Mouse (Mus musculus): ENCODE results near the gene Sccpdh. TPM values are rescaled to one million over a fixed set of nuclear protein-coding genes. Genes with fewer than 3 reads are reported as not detected.

Sccpdh gene
- polyA plus RNA-seq, 1 experiment: 43.0 TPM

DNA sequence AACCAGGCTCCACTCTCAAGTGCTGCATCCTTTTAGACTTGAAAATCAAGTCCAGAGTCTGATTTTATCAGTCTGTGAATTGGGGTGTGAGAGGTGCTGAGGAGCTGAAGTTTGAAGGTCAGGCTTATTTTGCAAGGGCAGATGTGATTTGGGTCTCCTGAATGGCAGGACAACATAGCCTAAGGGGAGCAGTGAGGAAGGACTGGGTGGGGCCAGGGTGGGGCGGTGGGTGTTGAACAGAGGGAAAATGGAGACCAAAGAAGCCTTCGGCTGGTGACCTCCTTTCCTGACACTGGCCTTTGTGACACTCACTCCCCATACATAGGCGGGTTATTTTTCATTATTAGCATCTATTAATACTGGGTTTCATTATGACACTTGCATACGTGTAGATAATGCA, 40.2 kb upstream of the Sccpdh start:
- no peaks in the 10 kb centered on the region for H3K79me2 ChIP-seq (ENCODE audit: control insufficient read depth, insufficient read depth)
- no peaks in the 10 kb centered on the region for H3K27me3 ChIP-seq (ENCODE audit: control insufficient read depth, insufficient read depth, insufficient read length)
- H3K4me3 ChIP-seq: no peak overlapping the region
- peaks cover 4% of the 10 kb centered on the region for H3K36me3 ChIP-seq (ENCODE audit: control insufficient read depth, insufficient read depth)
- H3ac ChIP-seq (ENCODE audit: control insufficient read depth, insufficient read length): no peak overlapping the region
- H3K4me2 ChIP-seq (ENCODE audit: low read depth): no peak overlapping the region
- no peak for TF ChIP-seq MAX (IDR thresholded peaks at IDR 0.05; ENCODE audit: low read depth)
- no peak for TF ChIP-seq E2F4 (IDR thresholded peaks at IDR 0.05; ENCODE audit: insufficient read depth)
- TF ChIP-seq TCF12 (IDR thresholded peaks at IDR 0.05; ENCODE audit: insufficient read depth, poor library complexity, severe bottlenecking): no peak
- TF ChIP-seq POLR2AphosphoS2 (IDR thresholded peaks at IDR 0.05; ENCODE audit: insufficient read length, low read depth): no peak
- TF ChIP-seq MYOD1 (IDR thresholded peaks at IDR 0.05; ENCODE audit: control insufficient read depth in 1 of 3, insufficient read length in 2 of 3, low read depth in 2 of 3): no peak
- TF ChIP-seq CEBPB (IDR thresholded peaks at IDR 0.05; ENCODE audit: insufficient read depth, poor library complexity, severe bottlenecking): no peak
- no peak for TF ChIP-seq TCF3 (IDR thresholded peaks at IDR 0.05; ENCODE audit: insufficient read length, low read depth)
- no peak for TF ChIP-seq USF1 (IDR thresholded peaks at IDR 0.05; ENCODE audit: low read depth)
- TF ChIP-seq SRF (IDR thresholded peaks at IDR 0.05; ENCODE audit: control insufficient read depth, insufficient read length, low read depth): no peak
- TF ChIP-seq REST (IDR thresholded peaks at IDR 0.05; ENCODE audit: insufficient read depth, insufficient read length): no peak

DNA sequence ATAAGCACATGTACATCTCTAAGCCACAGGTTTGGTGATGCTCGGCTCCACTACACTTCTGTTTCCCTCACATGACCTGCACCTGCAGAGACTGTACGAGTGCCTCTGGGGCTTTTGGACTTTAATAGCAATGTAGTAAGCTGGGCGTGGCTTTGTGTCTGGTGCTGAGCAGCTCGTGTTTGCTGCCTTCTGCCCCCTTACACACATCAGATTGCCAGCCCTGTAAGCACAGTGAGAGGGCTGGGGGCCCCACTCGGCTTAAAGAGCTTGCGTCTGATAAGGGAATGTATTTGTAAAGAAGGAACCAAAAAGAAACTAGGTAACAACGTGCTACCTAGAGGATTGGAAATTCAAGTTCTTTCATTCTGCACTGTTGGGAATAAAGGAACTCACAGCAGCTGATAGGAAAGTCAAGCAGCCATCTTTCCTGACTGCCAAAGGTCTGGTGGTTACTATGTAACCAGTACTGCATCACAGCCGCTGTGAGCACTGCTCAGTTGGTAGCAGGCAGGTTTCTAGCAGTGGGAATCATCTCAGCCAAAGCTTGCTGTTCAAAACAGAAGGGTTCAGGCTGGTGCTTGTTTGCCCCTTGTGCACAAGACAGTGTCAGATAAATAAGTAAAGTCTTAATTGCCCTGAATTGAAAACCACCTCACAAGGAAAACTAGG, 39.4 kb upstream of the Sccpdh start:
- Histone ChIP-seq H3K4me3 (no peak overlapping the region), H3ac (ENCODE audit: control insufficient read depth, insufficient read length) (no peak overlapping the region), H3K79me2 (ENCODE audit: control insufficient read depth, insufficient read depth) (no peaks in the 10 kb centered on the region), H3K27me3 (ENCODE audit: control insufficient read depth, insufficient read depth, insufficient read length) (no peaks in the 10 kb centered on the region), H3K36me3 (ENCODE audit: control insufficient read depth, insufficient read depth) (peaks cover 4% of the 10 kb centered on the region), H3K4me2 (ENCODE audit: low read depth) (no peak overlapping the region)
- no peak for TF ChIP-seq MAX (IDR thresholded peaks at IDR 0.05; ENCODE audit: low read depth)
- no peak for TF ChIP-seq TCF12 (IDR thresholded peaks at IDR 0.05; ENCODE audit: insufficient read depth, poor library complexity, severe bottlenecking)
- TF ChIP-seq USF1 (IDR thresholded peaks at IDR 0.05; ENCODE audit: low read depth): no peak
- TF ChIP-seq POLR2A (IDR thresholded peaks at IDR 0.05; ENCODE audit: insufficient read length, low read depth): no peak
- no peak for TF ChIP-seq CEBPB (IDR thresholded peaks at IDR 0.05; ENCODE audit: insufficient read depth, poor library complexity, severe bottlenecking)
- TF ChIP-seq POLR2AphosphoS2 (IDR thresholded peaks at IDR 0.05; ENCODE audit: insufficient read length, low read depth): no peak
- TF ChIP-seq MYOG (IDR thresholded peaks at IDR 0.05; ENCODE audit: control insufficient read depth in 1 of 3, insufficient read depth in 1 of 3, insufficient read length in 2 of 3, low read depth in 2 of 3): no peak
- no peak for TF ChIP-seq MYOD1 (IDR thresholded peaks at IDR 0.05; ENCODE audit: control insufficient read depth in 1 of 3, insufficient read length in 2 of 3, low read depth in 2 of 3)
- TF ChIP-seq E2F4 (IDR thresholded peaks at IDR 0.05; ENCODE audit: insufficient read depth): no peak
- TF ChIP-seq SRF (IDR thresholded peaks at IDR 0.05; ENCODE audit: control insufficient read depth, insufficient read length, low read depth): no peak
- no peak for TF ChIP-seq REST (IDR thresholded peaks at IDR 0.05; ENCODE audit: insufficient read depth, insufficient read length)
- no peak for TF ChIP-seq TCF3 (IDR thresholded peaks at IDR 0.05; ENCODE audit: insufficient read length, low read depth)

DNA sequence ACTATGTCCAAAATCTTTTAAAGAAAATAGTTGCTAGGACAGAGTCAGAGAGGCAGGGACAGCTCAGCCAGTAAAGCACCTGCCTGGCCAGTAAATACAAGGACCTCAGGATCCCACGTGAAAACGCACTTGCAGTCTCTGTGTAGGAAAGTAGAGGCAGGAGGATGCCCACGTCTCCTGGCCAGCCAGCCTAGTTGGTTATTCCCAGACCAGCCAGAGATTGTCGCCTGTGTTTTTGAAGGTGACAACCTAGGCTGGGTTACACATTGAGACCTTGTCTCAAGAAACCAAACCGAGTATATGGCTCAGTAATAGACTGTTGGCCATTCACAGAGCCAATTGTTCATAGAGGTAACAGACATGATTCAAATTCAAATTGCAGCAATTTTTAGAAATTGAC, 38.7 kb upstream of the Sccpdh start:
- Histone ChIP-seq H3K36me3 (ENCODE audit: control insufficient read depth, insufficient read depth) (peaks cover 4% of the 10 kb centered on the region), H3ac (ENCODE audit: control insufficient read depth, insufficient read length) (no peak overlapping the region), H3K27me3 (ENCODE audit: control insufficient read depth, insufficient read depth, insufficient read length) (no peaks in the 10 kb centered on the region), H3K4me3 (no peak overlapping the region), H3K4me2 (ENCODE audit: low read depth) (no peak overlapping the region), H3K79me2 (ENCODE audit: control insufficient read depth, insufficient read depth) (no peaks in the 10 kb centered on the region)
- TF ChIP-seq TCF12 (IDR thresholded peaks at IDR 0.05; ENCODE audit: insufficient read depth, poor library complexity, severe bottlenecking) (no peak), MYOG (IDR thresholded peaks at IDR 0.05; ENCODE audit: control insufficient read depth in 1 of 3, insufficient read depth in 1 of 3, insufficient read length in 2 of 3, low read depth in 2 of 3) (no peak), TCF3 (IDR thresholded peaks at IDR 0.05; ENCODE audit: insufficient read length, low read depth) (no peak), POLR2A (IDR thresholded peaks at IDR 0.05; ENCODE audit: insufficient read length, low read depth) (no peak), E2F4 (IDR thresholded peaks at IDR 0.05; ENCODE audit: insufficient read depth) (no peak), REST (IDR thresholded peaks at IDR 0.05; ENCODE audit: insufficient read depth, insufficient read length) (no peak), MAX (IDR thresholded peaks at IDR 0.05; ENCODE audit: low read depth) (no peak), USF1 (IDR thresholded peaks at IDR 0.05; ENCODE audit: low read depth) (no peak), POLR2AphosphoS2 (IDR thresholded peaks at IDR 0.05; ENCODE audit: insufficient read length, low read depth) (no peak), SRF (IDR thresholded peaks at IDR 0.05; ENCODE audit: control insufficient read depth, insufficient read length, low read depth) (no peak), CEBPB (IDR thresholded peaks at IDR 0.05; ENCODE audit: insufficient read depth, poor library complexity, severe bottlenecking) (no peak), MYOD1 (IDR thresholded peaks at IDR 0.05; ENCODE audit: control insufficient read depth in 1 of 3, insufficient read length in 2 of 3, low read depth in 2 of 3) (no peak)

DNA sequence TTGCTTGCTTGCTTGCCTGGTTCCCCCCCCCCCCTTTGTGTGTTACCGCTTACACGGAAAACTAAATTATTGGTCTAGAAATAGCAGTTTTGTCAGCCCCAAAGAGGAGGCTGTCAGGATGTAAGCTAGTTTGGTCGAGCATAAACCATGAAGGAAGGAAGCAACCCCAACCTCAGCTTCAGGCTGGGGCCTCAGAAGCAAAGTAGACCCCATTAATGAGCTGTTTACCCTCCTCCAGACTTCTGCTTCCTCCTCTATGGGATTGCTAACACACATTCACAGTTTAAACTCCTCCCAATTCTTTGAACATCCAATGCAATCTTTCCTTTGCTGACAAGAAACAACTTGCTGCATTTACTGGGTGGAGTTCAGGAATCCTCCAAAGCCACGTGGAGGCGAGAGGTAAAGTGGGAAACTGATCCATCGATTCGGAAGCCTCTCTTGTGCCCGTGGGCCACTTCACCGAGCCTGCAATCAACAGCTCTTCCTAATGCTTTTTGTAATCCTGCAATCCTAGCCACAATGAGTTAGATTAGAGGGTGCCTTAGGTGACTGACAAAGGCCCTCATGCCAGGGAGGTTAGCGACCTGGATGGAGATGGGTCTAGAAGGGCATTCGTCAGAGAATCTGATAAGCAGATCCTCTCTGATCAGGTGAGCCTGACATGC, 35.1 kb upstream of the Sccpdh start:
- Histone ChIP-seq H3K79me2 (ENCODE audit: control insufficient read depth, insufficient read depth) (no peaks in the 10 kb centered on the region), H3K27me3 (ENCODE audit: control insufficient read depth, insufficient read depth, insufficient read length) (no peaks in the 10 kb centered on the region), H3K36me3 (ENCODE audit: control insufficient read depth, insufficient read depth) (no peaks in the 10 kb centered on the region), H3K4me2 (ENCODE audit: low read depth) (no peak overlapping the region), H3K4me3 (no peak overlapping the region), H3ac (ENCODE audit: control insufficient read depth, insufficient read length) (no peak overlapping the region)
- TF ChIP-seq CEBPB (IDR thresholded peaks at IDR 0.05; ENCODE audit: insufficient read depth, poor library complexity, severe bottlenecking) (no peak), TCF12 (IDR thresholded peaks at IDR 0.05; ENCODE audit: insufficient read depth, poor library complexity, severe bottlenecking) (no peak), MAX (IDR thresholded peaks at IDR 0.05; ENCODE audit: low read depth) (no peak), MYOG (IDR thresholded peaks at IDR 0.05; ENCODE audit: control insufficient read depth in 1 of 3, insufficient read depth in 1 of 3, insufficient read length in 2 of 3, low read depth in 2 of 3) (no peak), SRF (IDR thresholded peaks at IDR 0.05; ENCODE audit: control insufficient read depth, insufficient read length, low read depth) (no peak), REST (IDR thresholded peaks at IDR 0.05; ENCODE audit: insufficient read depth, insufficient read length) (no peak), POLR2AphosphoS2 (IDR thresholded peaks at IDR 0.05; ENCODE audit: insufficient read length, low read depth) (no peak), TCF3 (IDR thresholded peaks at IDR 0.05; ENCODE audit: insufficient read length, low read depth) (no peak), USF1 (IDR thresholded peaks at IDR 0.05; ENCODE audit: low read depth) (no peak), E2F4 (IDR thresholded peaks at IDR 0.05; ENCODE audit: insufficient read depth) (no peak), POLR2A (IDR thresholded peaks at IDR 0.05; ENCODE audit: insufficient read length, low read depth) (no peak), MYOD1 (IDR thresholded peaks at IDR 0.05; ENCODE audit: control insufficient read depth in 1 of 3, insufficient read length in 2 of 3, low read depth in 2 of 3) (no peak)

All from myocyte (in vitro differentiated cells).